Mouse (Mus musculus): ENCODE data around the gene Zfp110. TPM values are rescaled to one million over a fixed set of nuclear protein-coding genes. Genes with fewer than 3 reads are reported as not detected.
A peak's percentile ranks its signal among the peaks of the same experiment; 100 is the strongest.
"Not testable (repeated sequence)": the region's sequence is repeated elsewhere in the genome, so short reads cannot be mapped to it uniquely, and the experiment has no call there.

Gene Zfp110
- 22.8 and 23.2 TPM in 2 replicates for total RNA-seq (2021)
- long read RNA-seq, experiment 1, transcript Zfp110-201 (8 exons, 3,591 nt) = major isoform, 7 of 15 reads
- long read RNA-seq, experiment 1, partial matches to known transcripts = 0 of 15 reads
- long read RNA-seq, experiment 1, other reads (novel, unspliced or antisense) = 8 of 15 reads
- long read RNA-seq, experiment 2, partial matches to known transcripts = 0 of 5 reads
- long read RNA-seq, experiment 2, other reads (novel, unspliced or antisense) = 1 of 5 reads

DNA sequence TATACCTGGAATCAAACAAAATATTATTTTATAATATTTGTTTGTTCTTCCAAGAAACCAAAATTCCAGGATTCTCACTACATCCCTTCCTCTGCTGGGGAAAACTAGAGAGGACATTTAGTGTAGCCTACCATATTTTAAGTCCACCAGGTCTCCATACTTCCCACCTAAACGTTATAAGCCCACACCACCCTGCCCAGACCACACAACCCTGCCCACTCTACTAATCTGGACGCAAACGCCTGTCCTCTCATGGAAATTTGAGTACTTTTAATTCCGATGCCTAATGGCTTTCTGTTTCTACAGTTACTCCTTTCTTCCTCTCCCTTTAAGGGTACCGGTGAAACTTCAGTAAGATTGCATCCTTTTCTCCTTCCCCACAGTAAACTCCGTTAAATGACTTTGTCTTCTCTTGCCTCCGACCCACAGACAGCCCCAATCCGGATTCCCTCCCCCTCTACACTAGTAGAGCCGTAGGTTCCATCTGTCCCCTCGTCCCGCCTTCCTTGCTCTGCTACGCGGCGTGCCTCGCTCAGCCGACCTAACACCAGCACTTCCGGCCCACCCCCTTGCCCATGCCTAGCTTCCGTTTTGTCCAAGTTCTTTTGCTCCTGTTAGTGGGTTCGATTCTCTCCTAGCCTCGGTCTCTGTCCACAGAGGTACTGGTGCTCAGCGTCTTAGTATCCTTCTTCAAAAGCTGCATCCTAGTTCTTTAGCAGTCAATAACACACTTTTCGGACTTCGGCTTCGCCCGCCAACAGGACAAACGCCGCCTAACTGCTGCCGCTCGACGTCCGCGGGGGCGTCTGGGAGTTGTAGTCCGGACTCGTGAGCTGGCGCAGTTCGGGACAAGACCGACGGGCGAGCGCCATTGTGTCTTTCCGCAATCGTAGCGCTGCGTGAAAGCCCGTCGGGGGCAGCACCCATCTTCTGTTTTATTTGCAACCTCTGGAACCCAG lies at the start of gene Zfp110:
TSS of gene Zfp110 (plus strand) at position 600 of the 959 bp plus-strand sequence.
- peak; percentile 95 for DNase-seq

GRCm38 (mm10) chr7:12787333-12787732 lies 47.2 kb upstream of the Zfp110 start:
- DNase-seq = peak; percentile 9

- DNase-seq = no peak
These were observed 46.5 kb upstream of the Zfp110 start for GRCm38 (mm10) chr7:12788025-12788424.

GRCm38 (mm10) chr7:12792624-12793023 lies 41.9 kb upstream of the Zfp110 start:
- not testable (repeated sequence) for DNase-seq

DNA sequence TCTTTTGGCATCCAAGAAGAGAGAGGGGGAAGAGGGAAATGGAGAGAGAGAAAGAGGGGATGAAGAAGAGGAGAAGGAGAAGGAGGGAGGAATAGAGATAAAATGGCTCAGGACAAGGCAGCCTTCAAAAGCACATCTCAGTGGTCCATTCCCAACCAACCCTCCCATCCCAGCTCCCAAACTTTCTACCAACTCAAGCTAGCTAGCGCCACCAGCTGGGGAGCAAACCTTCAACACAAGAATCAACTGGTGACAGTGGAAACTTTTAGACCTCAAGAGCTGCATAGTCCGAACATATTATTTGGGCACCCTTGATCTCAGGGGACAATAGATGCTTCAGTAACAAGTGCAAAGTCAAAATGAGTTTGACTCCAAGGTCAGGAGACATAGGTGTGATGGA lies 36.6 kb upstream of the Zfp110 start:
- DNase-seq = no peak

DNA sequence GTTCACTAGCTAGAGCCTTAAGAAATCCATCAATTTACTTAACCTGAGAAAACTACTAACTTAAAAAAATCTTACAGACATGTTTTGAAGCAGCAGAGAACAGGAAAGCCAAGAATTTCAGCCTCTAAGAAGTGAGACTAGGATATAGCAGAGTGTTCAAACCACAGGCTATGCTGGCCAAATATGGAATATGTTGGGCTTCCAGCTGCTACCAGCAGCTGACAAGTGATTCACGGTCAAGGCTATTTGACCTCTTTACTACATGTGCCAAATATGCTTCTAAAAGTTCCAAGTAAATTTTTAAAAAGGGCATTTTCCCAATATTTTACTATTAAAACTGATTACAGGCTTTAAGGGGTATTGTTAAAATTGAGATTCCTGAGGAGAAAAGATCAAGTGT lies 35.0 kb upstream of the Zfp110 start:
- DNase-seq = no peak

DNA sequence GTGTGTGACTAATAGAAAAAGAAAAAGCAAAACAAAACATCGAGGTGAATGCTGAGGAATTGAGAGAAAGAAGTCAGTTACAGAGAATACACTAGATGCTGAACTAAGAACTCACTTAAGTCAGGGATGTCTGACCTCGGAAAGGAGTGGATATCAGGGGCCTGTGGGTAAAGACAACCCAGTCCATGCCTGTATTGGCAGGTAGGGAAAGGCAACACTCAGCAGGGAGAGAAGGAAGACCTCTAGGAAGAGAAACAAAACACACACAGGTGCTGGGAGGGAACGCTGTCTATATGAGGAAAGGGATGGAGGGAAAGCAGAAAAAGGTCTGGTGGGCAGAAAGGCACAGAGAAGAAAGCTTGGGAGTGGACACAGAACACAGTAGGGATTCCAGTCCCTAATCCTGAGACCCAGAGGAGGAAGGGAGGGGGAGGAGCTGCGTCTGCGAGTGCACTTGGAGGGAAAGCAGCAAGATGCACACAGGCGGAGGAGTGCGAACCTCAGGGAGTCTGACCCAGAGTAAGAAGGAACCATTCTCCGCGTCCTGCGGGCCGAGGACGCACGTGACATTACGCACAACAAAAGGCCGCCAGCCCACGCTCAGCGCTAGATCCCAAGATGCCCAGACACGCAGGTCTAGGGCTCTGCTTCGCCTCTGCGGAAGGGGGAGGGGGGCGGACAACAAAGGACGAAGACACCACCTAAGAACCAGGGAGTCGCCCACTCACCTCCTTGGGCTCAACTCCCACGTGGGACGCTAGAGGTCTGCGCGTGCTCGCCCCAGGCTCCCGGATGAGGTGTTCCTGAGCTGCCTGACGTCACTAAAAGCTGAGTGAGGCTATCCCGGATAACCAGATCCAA lies 31.5 kb upstream of the Zfp110 start, which contains the start of gene Zscan18:
TSS of gene Zscan18 (minus strand) at position 770 of the 861 bp plus-strand sequence.
- peak; percentile 88 for DNase-seq

DNA sequence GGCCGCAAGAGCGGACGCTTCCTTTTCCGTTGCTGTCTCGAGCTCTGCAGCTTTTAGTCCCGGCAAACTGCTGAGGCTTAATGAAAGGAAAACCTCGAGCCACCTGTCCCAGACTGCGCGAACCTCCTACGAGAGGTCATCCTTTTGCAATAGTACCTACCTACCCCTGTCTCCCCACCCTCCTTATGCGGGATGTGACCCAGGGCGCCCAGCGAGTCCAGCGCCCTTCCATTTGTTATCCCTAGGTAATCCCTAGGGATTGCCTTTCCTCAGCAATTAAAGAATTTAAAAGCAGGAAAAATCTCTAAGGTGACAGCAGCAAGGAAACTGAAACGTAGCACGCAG lies 30.9 kb upstream of the Zfp110 start:
- no peak for DNase-seq

DNA sequence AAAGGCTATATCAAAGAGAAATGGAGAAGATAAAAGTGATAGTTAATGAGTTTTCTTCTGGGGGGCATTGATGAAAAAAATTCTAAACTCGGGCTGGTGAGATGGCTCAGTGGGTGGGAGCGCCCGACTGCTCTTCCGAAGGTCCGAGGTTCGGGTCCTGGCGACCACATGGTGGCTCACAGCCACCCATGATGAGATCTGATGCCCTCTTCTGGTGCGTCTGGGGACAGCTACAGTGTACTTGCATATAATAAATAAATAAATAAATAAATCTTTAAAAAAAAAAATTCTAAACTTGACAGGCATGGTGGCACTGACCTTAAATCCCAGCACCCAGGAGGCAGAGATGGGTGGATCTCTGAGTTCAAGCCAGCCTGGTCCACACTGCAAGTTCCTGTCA lies 19.0 kb upstream of the Zfp110 start:
- no peak for DNase-seq

- DNase-seq = peak; percentile 95
These were observed 15.9 kb upstream of the Zfp110 start, which contains the start of gene Zfp329 for GRCm38 (mm10) chr7:12818521-12819295. Gene Zfp329 (minus strand): TSS chr7:12818858.

DNA sequence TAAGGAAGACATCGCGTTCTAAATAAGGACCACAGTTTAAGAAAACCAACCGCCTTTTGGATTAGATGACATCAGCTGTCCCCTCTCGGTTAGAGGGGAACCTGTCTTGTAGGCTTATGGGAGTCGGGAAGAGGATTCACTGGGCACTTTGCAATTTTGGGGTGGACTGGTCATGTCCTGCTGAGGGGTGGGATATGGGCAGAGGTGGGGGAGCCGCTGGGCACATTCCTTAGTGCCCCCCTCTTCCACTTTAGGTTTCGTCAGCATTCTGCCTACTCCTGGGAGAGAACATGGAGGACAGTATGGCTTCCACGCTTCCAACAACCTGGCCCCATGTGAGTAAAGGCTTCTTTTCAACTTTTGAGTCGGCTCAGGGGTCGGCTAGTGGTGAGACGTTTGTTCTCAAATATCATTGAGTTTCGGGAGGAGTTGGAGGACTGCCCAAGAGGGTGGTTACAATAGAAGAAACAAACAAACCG lies 671 bp downstream of the Zfp110 start:
- DNase-seq = peak; percentile 48

GRCm38 (mm10) chr7:12835779-12836178 lies 1.2 kb downstream of the Zfp110 start:
- no peak for DNase-seq

GRCm38 (mm10) chr7:12874301-12874700 lies 39.7 kb downstream of the Zfp110 start:
- DNase-seq = peak; percentile 29

GRCm38 (mm10) chr7:12880036-12880435 lies 45.5 kb downstream of the Zfp110 start:
- DNase-seq = no peak

- DNase-seq = not testable (repeated sequence)
These were observed 45.9 kb downstream of the Zfp110 start for GRCm38 (mm10) chr7:12880497-12880896.

DNA sequence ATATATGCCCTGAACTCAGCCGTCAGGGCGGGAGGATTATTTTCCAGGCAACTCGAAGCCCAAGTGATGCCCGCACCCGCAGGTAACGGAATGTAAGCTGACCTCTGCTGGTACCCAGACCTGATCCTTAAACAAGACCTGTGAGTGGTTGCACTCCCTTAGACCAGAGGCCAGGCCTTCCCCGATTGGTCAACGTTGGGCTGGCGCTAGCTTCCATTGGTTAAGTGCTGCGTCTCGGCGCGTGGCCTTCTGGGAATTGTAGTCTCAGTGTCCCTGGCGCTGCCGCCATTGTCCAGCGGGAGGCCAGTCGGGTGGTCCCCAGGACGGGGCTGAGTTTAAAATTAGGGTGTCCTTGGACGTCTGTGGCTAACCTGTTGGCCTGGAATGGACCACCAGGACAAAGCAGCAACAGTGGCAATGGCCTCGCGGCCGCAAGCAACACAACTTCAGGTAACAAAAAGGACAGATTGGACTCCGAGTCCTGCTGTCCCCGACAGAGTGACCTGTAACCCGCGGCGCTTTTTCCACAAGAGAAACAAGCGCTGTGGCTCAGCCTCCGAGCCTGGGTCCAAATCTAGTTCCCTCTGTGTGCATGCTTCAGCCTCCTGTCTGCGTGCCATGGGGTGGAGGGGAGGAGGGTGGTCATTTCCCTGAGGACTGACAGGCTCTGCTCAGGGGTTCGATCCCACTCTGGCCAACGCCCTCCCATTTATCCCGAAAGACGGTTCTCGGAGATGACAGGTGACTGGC lies 46.5 kb downstream of the Zfp110 start, which contains the start of gene Zfp128:
TSS of gene Zfp128 (plus strand) at position 267 of the 750 bp plus-strand sequence.
- DNase-seq = peak; percentile 96

DNA sequence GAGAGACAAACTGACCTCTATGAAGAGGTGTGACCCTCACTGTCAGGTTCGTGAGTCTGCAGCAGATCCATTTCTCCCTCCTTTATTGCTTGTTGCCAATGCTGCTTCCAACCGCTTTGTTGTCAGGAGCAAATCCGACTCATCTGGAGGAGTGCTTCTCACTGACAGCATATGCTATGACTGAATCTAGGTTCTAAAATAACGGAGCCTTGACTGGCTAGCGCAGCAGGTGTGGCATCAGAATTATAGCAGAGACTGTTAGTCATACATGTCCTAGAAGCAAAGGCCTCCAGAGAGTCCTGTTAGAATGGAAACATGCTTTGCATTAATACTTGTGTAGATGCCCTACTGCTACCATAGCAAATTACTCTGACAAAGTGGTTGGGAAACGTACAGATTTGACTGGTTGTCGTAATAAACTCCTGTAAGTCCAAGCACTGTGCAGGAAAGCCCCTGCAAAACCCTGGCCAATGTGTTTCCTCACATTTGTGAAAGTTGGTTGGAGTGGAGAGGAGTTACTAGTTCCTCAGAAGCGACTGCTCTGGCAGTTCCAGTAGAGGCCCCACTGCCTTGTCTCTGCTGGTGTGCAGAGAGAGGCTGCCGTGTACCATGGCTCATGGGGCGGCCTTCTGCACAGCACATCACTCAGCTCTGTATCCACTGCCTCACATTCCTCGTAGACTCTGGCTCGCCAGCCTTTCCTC lies 52.2 kb downstream of the Zfp110 start:
- no peak for DNase-seq

DNA sequence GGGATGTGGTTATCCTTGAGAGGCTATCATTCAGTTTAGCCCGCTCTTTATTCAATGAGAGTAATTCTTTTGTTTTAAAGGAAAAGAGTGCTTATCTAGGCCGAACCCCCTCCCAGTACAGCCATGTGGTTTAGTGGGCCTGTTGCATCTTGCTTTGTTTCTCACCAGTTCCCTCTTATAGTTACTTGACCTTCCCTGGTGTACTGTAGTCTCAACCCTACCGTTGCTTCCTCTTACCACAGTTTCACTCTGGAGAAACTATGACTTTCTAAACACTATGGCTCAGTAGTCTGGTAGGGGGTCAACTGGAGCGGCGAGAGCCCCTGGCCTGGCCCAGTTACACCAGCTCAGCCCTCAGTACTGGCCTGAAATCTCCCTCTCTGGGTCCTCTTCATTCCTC lies 53.0 kb downstream of the Zfp110 start:
- no peak for DNase-seq

DNA sequence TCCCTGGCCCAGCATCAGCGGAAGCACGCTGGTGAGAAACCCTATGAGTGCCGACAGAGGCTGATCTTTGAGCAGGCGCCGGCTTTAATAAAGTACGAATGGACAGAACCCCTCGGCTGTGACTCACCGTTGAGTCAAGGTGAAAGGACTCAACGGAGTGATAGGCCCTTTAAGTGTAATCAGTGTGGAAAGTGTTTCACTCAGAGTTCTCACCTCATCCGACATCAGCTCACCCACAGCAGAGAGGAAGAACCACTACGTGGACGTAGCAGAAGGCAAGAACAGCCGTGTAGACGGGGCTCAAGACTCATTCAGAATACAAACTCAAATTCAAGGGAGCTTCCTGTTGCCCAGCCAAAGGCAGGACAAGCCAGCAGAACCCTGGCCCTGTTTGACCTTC lies 56.4 kb downstream of the Zfp110 start:
- DNase-seq = no peak

DNA sequence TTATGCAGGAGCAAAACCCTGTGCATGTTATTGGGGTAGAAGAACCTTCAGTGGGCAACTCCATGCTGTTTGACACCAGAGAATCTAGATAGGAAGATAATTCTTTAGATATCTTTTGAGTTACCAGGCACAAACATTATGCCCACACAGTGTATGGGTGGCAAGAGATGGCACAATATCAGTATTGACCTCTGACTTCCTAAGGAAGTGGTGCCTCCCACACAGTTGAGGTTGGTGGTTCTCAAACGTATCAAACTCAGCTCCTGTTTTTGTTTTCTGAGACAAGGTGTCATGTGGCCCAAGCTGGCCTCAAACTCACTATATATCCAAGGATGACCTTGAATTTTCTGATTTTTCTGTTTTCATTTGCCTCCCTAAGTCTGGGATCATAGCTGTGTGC lies 56.8 kb downstream of the Zfp110 start:
- no peak for DNase-seq

All from adrenal gland, postnatal 14 days (tissue).